Mouse (Mus musculus) forebrain, embryonic 13.5 days (tissue): ENCODE measurements around the gene Rfx4. TPM values are rescaled to one million over a fixed set of nuclear protein-coding genes. Genes with fewer than 3 reads are reported as not detected.
A peak's percentile ranks its signal among the peaks of the same experiment; 100 is the strongest.

Experiments used
- ATAC-seq: fragments of 200-750 bp; cut with Nextera tagmentation; 2 replicates; pipeline ENCODE4 v1.8.0; 2017
- H3K27ac ChIP-seq: fragments of 300-500 bp; sonication (generic); 2 replicates; pipeline ENCODE4 v1.5.1; 2015; ENCODE audit warnings: inconsistent platforms, mild to moderate bottlenecking, moderate library complexity
- H3K27me3 ChIP-seq: fragments of 300-500 bp; sonication (generic); 2 replicates; pipeline ENCODE4 v1.6.1; 2015; ENCODE audit warnings: mild to moderate bottlenecking, inconsistent platforms
- H3K36me3 ChIP-seq: fragments of 300-500 bp; sonication (generic); 2 replicates; pipeline ENCODE4 v1.6.1; 2015; ENCODE audit warnings: mild to moderate bottlenecking, inconsistent platforms; ENCODE audit not compliant: poor library complexity, severe bottlenecking
- H3K4me1 ChIP-seq: fragments of 300-500 bp; sonication (generic); 2 replicates; pipeline ENCODE4 v1.6.1; 2015; ENCODE audit warnings: inconsistent platforms
- H3K4me2 ChIP-seq: fragments of 300-500 bp; sonication (generic); 2 replicates; pipeline ENCODE4 v1.6.1; 2015; ENCODE audit warnings: inconsistent platforms, mild to moderate bottlenecking, moderate library complexity
- H3K4me3 ChIP-seq: fragments of 300-500 bp; sonication (generic); 2 replicates; pipeline ENCODE4 v1.5.1; 2015; ENCODE audit warnings: mild to moderate bottlenecking, inconsistent platforms
- H3K9ac ChIP-seq: fragments of 300-500 bp; sonication (generic); 2 replicates; pipeline ENCODE4 v1.6.1; 2015; ENCODE audit warnings: mild to moderate bottlenecking, inconsistent platforms
- H3K9me3 ChIP-seq: fragments of 300-500 bp; sonication (generic); replicated peaks from 2 replicates; pipeline ENCODE4 v1.6.1; 2016; ENCODE audit warnings: inconsistent platforms
- WGBS: fragments of 180-500 bp; shearing (Covaris S2); methylation state at CpG from one replicate; pipeline ENCODE4 v1.1.7; 2015; 5-methylcytosine and 5-hydroxymethylcytosine counted together
- polyA plus RNA-seq: library from polyadenylated mRNA; unstranded; fragments of >200 nt; fragmentation: Nextera tagmentation; extraction: Ambion mirVana; gene quantifications from 2 replicates; pipeline ENCODE4 v1.2.1, GENCODE M21; 2015

Rfx4 gene
- polyA plus RNA-seq, 1 experiment from 2014 or later: 11.8 TPM

- Histone ChIP-seq H3K27ac (no peak overlapping the region), H3K36me3 (peaks cover 8% of the 10 kb centered on the region; the same call in 1 of the 2 replicates), H3K9ac (no peak overlapping the region), H3K4me3 (no peak overlapping the region), H3K4me1 (peaks cover 48% of the 10 kb centered on the region), H3K9me3 (no peaks in the 10 kb centered on the region), H3K4me2 (no peak overlapping the region), H3K27me3 (peaks cover 30% of the 10 kb centered on the region)
- 86% methylated on average over 3 of the region's 3 CpGs for WGBS
- ATAC-seq: no peak
These were observed 152.6 kb downstream of the Rfx4 start for GRCm38 (mm10) chr10:84908471-84908870.

DNA sequence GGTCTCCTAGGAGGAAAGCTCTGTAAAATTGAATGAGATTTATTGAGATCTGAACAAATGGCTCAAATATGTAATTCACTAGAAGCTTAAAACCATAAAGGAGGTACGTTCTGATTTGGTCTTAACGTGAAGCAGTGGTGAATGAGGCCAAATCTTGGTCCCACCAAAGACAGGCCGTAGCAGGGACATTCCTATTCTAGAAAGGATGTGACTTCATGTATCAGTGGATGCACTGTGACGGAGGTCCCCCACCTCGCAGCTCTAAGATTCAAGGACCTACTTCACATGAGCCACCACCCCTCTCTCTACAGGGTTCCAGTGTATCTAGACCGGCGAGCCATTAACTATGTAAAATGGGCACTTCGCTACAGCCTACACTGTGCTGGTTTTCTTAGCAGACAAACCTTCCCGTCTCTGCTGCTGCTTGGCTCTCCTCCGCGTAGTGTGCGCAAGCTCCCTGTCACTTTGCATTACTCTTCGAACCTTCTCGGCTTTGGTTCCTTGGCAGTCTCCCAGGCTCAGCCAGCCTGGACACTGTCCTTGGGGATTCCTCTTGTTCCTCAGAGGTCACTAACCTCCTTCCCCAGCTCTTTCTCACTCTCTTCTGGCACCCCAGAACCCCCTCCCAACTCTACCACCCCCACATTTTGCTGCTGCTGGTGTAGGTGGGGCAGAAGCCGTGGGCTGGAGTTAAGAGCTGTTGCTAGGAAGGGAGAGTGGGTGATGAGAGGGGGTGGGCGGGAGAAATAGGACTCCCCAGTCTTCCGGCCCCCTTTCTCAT is 153.3 kb downstream of the Rfx4 start:
- ATAC-seq: no peak
- 58% methylated on average over 17 of the region's 17 CpGs for WGBS
- peaks cover 8% of the 10 kb centered on the region; the same call in 1 of the 2 replicates for H3K36me3 ChIP-seq
- H3K27me3 ChIP-seq: peaks cover 32% of the 10 kb centered on the region
- no peak overlapping the region for H3K4me3 ChIP-seq
- H3K9ac ChIP-seq: no peak overlapping the region
- no peaks in the 10 kb centered on the region for H3K9me3 ChIP-seq
- H3K27ac ChIP-seq: no peak overlapping the region
- H3K4me2 ChIP-seq: no peak overlapping the region
- peaks cover 40% of the 10 kb centered on the region for H3K4me1 ChIP-seq

- no peak for ATAC-seq
- no peaks in the 10 kb centered on the region for H3K9me3 ChIP-seq
- no peaks in the 10 kb centered on the region for H3K36me3 ChIP-seq
- 8% methylated on average over 7 of the region's 7 CpGs for WGBS
- H3K4me3 ChIP-seq: no peak overlapping the region
- no peak overlapping the region for H3K9ac ChIP-seq
- peaks cover 36% of the 10 kb centered on the region for H3K27me3 ChIP-seq
- peaks cover 39% of the 10 kb centered on the region for H3K4me1 ChIP-seq
- H3K27ac ChIP-seq: no peak overlapping the region
- H3K4me2 ChIP-seq: no peak overlapping the region
These were observed 154.3 kb downstream of the Rfx4 start for GRCm38 (mm10) chr10:84910194-84910593.

DNA sequence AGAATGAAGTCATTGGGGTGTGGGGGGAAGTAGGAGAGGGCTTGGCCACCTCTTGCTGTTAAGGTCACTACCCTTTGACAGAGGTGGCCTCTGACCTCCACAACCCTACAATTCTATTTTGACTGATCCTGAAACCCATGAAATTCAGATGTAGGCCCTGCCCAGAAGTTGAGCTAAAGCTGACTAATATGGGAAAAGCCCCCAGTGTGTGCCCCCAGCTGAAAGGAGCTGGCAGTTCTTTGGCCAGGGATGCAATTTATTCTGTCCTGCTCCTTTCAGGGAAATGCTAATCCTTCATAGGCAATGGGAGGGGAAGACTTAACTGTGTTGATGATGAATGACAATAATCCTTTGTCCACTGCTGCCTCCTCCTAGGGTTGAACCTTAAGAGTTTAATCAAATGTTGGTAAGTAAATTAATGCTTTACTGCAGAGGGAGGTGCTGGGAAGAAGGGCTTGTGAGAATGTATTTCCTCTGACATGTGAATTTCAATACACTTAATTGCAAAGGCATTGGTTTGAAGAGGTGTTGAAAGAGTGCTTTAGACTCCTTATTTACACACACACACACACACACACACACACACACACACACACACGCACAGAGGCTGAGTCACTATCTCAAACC is 155.0 kb downstream of the Rfx4 start:
- WGBS: 0% methylated on average over 1 of the region's 1 CpGs
- Histone ChIP-seq H3K4me1 (peaks cover 39% of the 10 kb centered on the region), H3K27ac (no peak overlapping the region), H3K36me3 (no peaks in the 10 kb centered on the region), H3K27me3 (peaks cover 42% of the 10 kb centered on the region), H3K4me3 (no peak overlapping the region), H3K9ac (no peak overlapping the region), H3K4me2 (no peak overlapping the region), H3K9me3 (no peaks in the 10 kb centered on the region)
- peak; percentile 16; the same call in 1 of the 2 replicates for ATAC-seq

DNA sequence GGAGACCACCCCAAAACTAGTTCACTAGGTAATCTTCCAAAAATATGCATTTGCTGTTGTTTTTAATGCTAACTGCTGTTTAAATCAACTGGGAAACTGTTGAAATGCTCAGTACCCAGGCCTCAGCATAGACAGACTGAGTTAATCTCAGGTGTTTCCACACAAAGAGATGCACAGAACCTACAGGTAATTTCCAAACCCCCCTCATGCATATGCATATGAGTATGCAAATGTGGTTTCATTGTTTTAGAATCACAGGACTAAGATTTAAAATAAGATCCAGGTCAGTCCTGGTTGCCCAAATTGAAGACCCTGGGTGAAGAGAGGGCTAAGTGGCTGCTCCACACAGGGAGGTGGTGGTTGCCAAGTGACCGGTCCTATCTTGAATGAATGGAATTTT is 157.3 kb downstream of the Rfx4 start:
- Histone ChIP-seq H3K4me1 (peaks cover 34% of the 10 kb centered on the region), H3K4me2 (no peak overlapping the region), H3K27me3 (peaks cover 40% of the 10 kb centered on the region), H3K36me3 (no peaks in the 10 kb centered on the region), H3K9ac (no peak overlapping the region), H3K9me3 (no peaks in the 10 kb centered on the region), H3K4me3 (no peak overlapping the region), H3K27ac (no peak overlapping the region)
- 81% methylated on average over 1 of the region's 1 CpGs for whole genome bisulfite sequencing
- no peak for ATAC-seq

- Histone ChIP-seq H3K36me3 (peaks cover 2% of the 10 kb centered on the region; the same call in 1 of the 2 replicates), H3K27ac (no peak overlapping the region), H3K27me3 (peaks cover 26% of the 10 kb centered on the region), H3K4me3 (no peak overlapping the region), H3K9me3 (no peaks in the 10 kb centered on the region), H3K9ac (no peak overlapping the region), H3K4me1 (peaks cover 42% of the 10 kb centered on the region), H3K4me2 (no peak overlapping the region)
- no peak for ATAC-seq
- WGBS: 87% methylated on average over 6 of the region's 6 CpGs
These were observed 159.6 kb downstream of the Rfx4 start for GRCm38 (mm10) chr10:84915476-84915875.

DNA sequence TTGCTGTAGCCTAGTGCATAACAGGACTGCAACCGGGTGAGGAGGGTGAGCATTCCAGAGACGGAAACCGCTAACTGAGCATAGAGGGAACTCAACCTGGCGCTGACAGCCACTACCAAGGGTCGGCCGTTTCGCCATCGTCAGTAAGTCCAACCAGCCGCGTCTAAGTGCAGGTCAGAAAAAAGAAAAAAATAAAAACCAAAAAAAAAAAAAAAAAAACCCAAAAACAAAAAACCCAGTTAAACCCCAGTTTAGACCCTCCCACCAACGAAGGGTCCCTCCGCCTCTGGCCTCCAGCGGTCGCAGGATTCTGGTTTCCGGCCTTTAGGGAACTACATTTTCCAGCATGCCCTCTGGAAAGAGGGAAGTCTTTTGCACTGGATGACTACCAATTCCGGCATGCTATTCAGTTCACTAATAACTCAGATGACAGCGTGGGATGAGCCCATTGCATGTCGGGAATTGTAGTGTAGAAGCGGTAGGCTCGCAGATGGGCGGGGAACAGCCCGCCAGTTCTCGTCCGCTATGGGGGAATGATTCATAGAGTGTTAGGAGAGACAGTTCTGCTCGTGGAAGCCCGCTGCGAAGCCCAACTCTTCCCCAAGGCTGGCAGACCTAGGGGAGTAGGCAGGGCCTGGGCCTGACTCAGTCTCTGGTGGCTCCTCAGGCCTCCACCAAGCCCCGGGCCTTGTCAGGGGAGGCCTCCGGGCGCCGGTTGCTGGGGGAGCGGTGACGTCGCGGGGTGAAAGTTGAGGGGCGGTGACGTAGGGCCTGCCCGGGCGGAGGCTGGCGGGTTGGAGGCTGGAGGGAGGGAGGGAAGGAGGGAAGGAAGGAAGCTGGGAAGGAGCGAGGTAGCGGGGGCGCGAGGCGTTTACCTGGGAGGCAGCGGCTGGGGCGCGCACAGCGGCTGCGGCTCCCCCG is 161.2 kb downstream of the Rfx4 start, which contains the start of gene Ric8b:
Gene Ric8b, plus strand, starts transcription at position 807 of the 921 bp plus-strand sequence.
- no peaks in the 10 kb centered on the region for H3K9me3 ChIP-seq
- H3K4me1 ChIP-seq: peaks cover 27% of the 10 kb centered on the region
- peak within 1 kb of the TSS; percentile 77 for H3K4me3 ChIP-seq
- peak; percentile 97 for ATAC-seq
- H3K9ac ChIP-seq: peak within 1 kb of the TSS; percentile 87
- H3K27ac ChIP-seq: peak within 1 kb of the TSS; percentile 93
- peaks cover 22% of the 10 kb centered on the region for H3K27me3 ChIP-seq
- peaks cover 3% of the 10 kb centered on the region; the same call in 1 of the 2 replicates for H3K36me3 ChIP-seq
- WGBS: under 1% methylated on average over 51 of the region's 51 CpGs
- H3K4me2 ChIP-seq: peak within 1 kb of the TSS; percentile 70

GRCm38 (mm10) chr10:84917731-84918095 is 161.9 kb downstream of the Rfx4 start:
- peak overlapping the region; percentile 70 for H3K4me2 ChIP-seq
- H3K4me1 ChIP-seq: peaks cover 27% of the 10 kb centered on the region
- H3K27me3 ChIP-seq: peaks cover 19% of the 10 kb centered on the region; the same call in 1 of the 2 replicates
- WGBS: 0% methylated on average over 27 of the region's 27 CpGs
- no peaks in the 10 kb centered on the region for H3K9me3 ChIP-seq
- H3K36me3 ChIP-seq: peaks cover 3% of the 10 kb centered on the region; the same call in 1 of the 2 replicates
- peak overlapping the region; percentile 87 for H3K9ac ChIP-seq
- H3K27ac ChIP-seq: peak overlapping the region; percentile 93
- ATAC-seq: peak; percentile 54
- H3K4me3 ChIP-seq: peak overlapping the region; percentile 77

DNA sequence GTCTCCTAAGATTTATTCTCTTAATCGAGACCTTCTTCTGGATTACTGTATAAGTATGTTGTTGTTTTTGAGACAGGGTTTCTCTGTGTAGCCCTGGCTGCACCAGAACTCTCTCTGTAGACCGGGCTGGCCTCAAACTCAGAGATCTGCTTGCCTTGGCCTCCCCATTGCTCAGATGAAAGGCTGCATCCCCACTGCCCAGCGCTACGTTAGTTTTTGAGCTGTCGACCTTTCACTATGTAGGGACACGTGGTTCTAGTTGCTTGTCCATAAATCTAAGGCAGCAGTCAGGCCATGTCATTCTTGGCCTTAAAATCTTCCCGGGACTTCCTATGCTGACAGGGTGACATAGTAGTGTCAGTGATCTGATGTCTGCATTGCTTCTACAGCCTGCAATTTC is 170.5 kb downstream of the Rfx4 start:
- no peaks in the 10 kb centered on the region for H3K9me3 ChIP-seq
- WGBS: 91% methylated on average over 7 of the region's 7 CpGs
- no peak overlapping the region for H3K9ac ChIP-seq
- no peaks in the 10 kb centered on the region for H3K27me3 ChIP-seq
- H3K4me2 ChIP-seq: no peak overlapping the region
- H3K27ac ChIP-seq: no peak overlapping the region
- H3K4me3 ChIP-seq: no peak overlapping the region
- 0 out of 2 replicates have a peak, but pooled peaks cover 3% of the 10 kb centered on the region for H3K4me1 ChIP-seq
- no peak for ATAC-seq
- peaks cover 7% of the 10 kb centered on the region; the same call in 1 of the 2 replicates for H3K36me3 ChIP-seq

- Histone ChIP-seq H3K4me3 (no peak overlapping the region), H3K27ac (no peak overlapping the region), H3K4me1 (0 out of 2 replicates have a peak, but pooled peaks cover 3% of the 10 kb centered on the region), H3K27me3 (no peaks in the 10 kb centered on the region), H3K4me2 (no peak overlapping the region), H3K36me3 (peaks cover 7% of the 10 kb centered on the region; the same call in 1 of the 2 replicates), H3K9ac (no peak overlapping the region), H3K9me3 (no peaks in the 10 kb centered on the region)
- WGBS: 94% methylated on average over 4 of the region's 4 CpGs
- no peak for ATAC-seq
These were observed 171.0 kb downstream of the Rfx4 start for GRCm38 (mm10) chr10:84926885-84927284.

- WGBS: 88% methylated on average over 4 of the region's 4 CpGs
- no peaks in the 10 kb centered on the region for H3K9me3 ChIP-seq
- H3K4me3 ChIP-seq: no peak overlapping the region
- H3K36me3 ChIP-seq: peaks cover 7% of the 10 kb centered on the region; the same call in 1 of the 2 replicates
- no peak overlapping the region for H3K4me2 ChIP-seq
- ATAC-seq: no peak
- H3K27ac ChIP-seq: no peak overlapping the region
- no peak overlapping the region for H3K9ac ChIP-seq
- H3K4me1 ChIP-seq: 0 out of 2 replicates have a peak, but pooled peaks cover 3% of the 10 kb centered on the region
- no peaks in the 10 kb centered on the region for H3K27me3 ChIP-seq
These were observed 172.6 kb downstream of the Rfx4 start for GRCm38 (mm10) chr10:84928465-84928864.
